Mouse (Mus musculus) lung, adult 18-20 months (tissue): Measurements from ENCODE around the gene Sdr42e1.

ENCODE experiments used
- DNase-seq, 2 experiments: peaks; one replicate each; pipeline ENCODE4 v3.0.0; 2022; ENCODE audit warnings: mixed read lengths in 2 of 2

The Sdr42e1 gene

GRCm38 (mm10) chr8:117660358-117661031 lies 13.0 kb downstream of the Sdr42e1 start:
- no peak for DNase-seq

GRCm38 (mm10) chr8:117658990-117659389 lies 14.5 kb downstream of the Sdr42e1 start:
- no peak for DNase-seq

DNA sequence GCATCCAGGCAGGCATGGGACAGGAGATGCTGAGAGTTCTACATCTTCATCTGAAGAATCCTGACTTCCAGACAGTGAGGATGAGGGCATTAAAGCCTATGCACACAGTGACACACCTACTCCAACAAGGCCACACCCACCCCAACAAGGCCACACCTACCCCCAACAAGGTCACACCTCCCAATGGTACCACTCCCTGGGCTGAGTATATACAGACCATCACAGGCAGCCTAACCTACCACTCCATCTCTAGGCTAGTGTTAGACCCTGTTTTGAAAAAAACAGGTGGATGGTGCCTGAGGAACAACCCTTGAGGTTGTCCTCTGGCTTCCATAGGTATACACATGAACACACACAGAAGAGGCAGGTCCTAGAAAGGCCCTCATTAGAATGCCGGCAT lies 21.2 kb downstream of the Sdr42e1 start:
- DNase-seq, result no peak

DNA sequence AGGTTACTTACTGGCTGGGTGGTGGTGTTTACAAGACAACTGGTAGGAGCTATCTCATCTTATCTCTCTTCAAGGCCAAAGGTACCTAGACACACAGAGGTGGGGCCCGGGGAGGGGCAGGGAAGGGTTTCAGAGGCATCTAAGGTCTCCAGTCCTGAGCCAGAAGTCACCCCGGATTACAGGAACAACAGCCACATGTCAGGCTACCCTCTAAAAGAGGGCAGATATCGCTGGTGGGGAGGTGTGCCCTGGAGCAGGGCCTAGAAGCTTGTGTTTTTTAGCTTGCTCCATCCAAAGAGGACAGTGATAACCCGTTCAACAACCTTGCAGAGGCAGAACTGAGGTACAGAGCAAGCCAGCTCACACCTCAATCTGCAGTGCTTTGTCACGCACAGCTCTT lies 27.0 kb downstream of the Sdr42e1 start:
- DNase-seq, result no peak

DNA sequence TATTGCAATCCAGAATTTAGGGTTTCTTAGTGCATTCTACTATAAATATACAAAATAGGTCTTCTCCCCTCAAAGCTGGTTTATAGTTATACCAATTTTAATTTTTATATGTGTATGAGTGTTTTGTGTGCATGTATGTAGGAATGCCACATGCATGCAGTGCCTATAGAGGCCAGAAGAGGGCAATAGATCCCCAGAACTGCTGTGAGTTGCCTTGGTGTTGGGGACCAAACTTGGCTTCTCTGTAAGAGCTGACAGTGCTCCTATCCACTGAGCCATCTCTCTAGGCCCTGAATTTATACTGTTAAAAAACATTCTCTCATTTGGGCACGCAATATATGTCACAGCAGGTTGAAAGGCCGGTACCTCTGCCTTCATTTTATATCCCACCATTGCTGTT lies 27.5 kb downstream of the Sdr42e1 start:
- no peak for DNase-seq

GRCm38 (mm10) chr8:117645486-117645885 lies 28.0 kb downstream of the Sdr42e1 start:
- DNase-seq, result no peak

DNA sequence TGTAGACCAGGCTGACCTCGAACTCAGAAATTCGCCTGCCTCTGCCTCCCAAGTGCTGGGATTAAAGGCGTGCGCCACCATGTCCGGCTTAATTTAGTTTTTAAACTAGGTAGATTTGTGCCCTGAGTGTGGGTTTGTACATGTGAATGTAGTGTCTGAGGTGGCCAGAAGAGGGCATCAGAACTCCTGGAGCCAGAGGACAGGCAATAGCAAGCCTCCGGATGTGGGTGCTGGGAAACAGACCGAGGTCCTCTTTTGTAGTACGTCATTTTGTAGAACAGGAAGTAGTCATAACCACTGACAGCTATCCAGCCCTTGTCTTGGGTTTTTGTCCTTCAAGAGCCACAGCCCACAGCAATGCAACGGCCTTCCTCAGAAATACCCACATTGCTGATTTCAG lies 33.9 kb downstream of the Sdr42e1 start:
- no peak for DNase-seq

GRCm38 (mm10) chr8:117637462-117637861 lies 36.0 kb downstream of the Sdr42e1 start:
- no peak for DNase-seq

DNA sequence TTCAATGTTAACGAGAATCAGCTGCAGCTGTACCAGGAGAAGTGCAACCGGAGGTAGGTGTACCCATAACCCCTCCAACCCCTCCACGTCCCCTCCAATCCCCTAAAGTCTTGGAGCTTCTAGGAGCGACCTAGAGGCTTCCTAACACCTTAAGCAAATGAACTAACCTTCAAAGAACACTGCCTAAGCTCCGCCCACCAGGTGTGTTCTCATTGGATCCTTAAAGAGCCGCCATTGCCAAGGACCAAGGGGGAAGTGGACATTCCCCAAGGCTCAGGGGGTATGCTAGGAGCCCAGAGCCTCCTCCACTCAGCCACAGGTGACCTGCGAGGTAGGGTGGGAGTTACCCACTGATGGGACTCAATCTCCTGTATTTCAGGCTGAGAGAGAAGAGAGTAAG lies 39.1 kb downstream of the Sdr42e1 start:
- no peak for DNase-seq

- no peak for DNase-seq
Observed at GRCm38 (mm10) chr8:117632532-117632931, 41.0 kb downstream of the Sdr42e1 start.

- no peak for DNase-seq
Observed at GRCm38 (mm10) chr8:117627096-117627495, 46.4 kb downstream of the Sdr42e1 start.

GRCm38 (mm10) chr8:117626040-117626838 lies 47.2 kb downstream of the Sdr42e1 start:
- DNase-seq, result peak; percentile 8 to 18

- DNase-seq, result no peak
Observed at GRCm38 (mm10) chr8:117612861-117613260, 60.6 kb downstream of the Sdr42e1 start.
